Mouse (Mus musculus): ENCODE measurements around the gene Cyfip2. TPM values are rescaled to one million over a fixed set of nuclear protein-coding genes. Genes with fewer than 3 reads are reported as not detected.

Gene Cyfip2
- total RNA-seq, 4 experiments from 2014 or later = 7.8 to 14.7 (median 10.2) TPM

Small RNAs within 50 kb of the gene (microRNA-seq; reads per million reads assigned to microRNA genes)
- gene Mir7239 = not detected

Other genes with a start within 250 kb of the Cyfip2 start
- gene Nipal4, start 146.4 kb downstream of the Cyfip2 start, total RNA-seq (2022) = not detected
- gene Fndc9, start 77.3 kb downstream of the Cyfip2 start, total RNA-seq (2022) = not detected
- not detected for gene Itk, start 76.7 kb upstream of the Cyfip2 start, total RNA-seq (2022)
- not detected for gene Fam71b, start 83.7 kb upstream of the Cyfip2 start, total RNA-seq (2022)
- gene Med7, start 124.1 kb upstream of the Cyfip2 start, total RNA-seq (2022) = 10 to 100 TPM; 13.1 to 18.5 (median 16.9) TPM
- under 1 TPM in 2 of 4 experiments, not detected in 2; 0.12 to 0.13 TPM for gene Havcr2, start 142.1 kb upstream of the Cyfip2 start, total RNA-seq (2022)
- not detected for gene Gm12169, start 211.4 kb upstream of the Cyfip2 start, total RNA-seq (2022)

Measured in gastrocnemius, adult 8-10 months (tissue).